Mouse (Mus musculus) gastrocnemius, adult 18-20 months (tissue): ENCODE results near the gene Appl2. TPM values are rescaled to one million over a fixed set of nuclear protein-coding genes. Genes with fewer than 3 reads are reported as not detected.

Experiments used
- DNase-seq: peaks from one replicate; pipeline ENCODE4 v3.0.0; 2021; ENCODE audit warnings: low spot score
- total RNA-seq, 2 experiments: library from RNA; stranded (reverse); gene quantifications; 2 replicates each; pipeline ENCODE4 v1.2.3; 2021

Gene Appl2
- total RNA-seq, 2 experiments from 2014 or later, result 17.8 to 18.4 TPM

GRCm38 (mm10) chr10:83632806-83633374 lies 15.6 kb downstream of the Appl2 start:
- DNase-seq, result no peak

GRCm38 (mm10) chr10:83631775-83632174 lies 16.8 kb downstream of the Appl2 start:
- no peak for DNase-seq

- DNase-seq, result no peak
Measured at GRCm38 (mm10) chr10:83630899-83631298, 17.6 kb downstream of the Appl2 start.

GRCm38 (mm10) chr10:83629878-83630277 lies 18.7 kb downstream of the Appl2 start:
- DNase-seq, result no peak

GRCm38 (mm10) chr10:83629190-83629781 lies 19.3 kb downstream of the Appl2 start:
- peak; percentile 50 for DNase-seq

- no peak for DNase-seq
Measured at GRCm38 (mm10) chr10:83628241-83628640, 20.3 kb downstream of the Appl2 start.

GRCm38 (mm10) chr10:83627113-83627687 lies 21.3 kb downstream of the Appl2 start:
- no peak for DNase-seq

- peak; percentile 39 for DNase-seq
Measured at GRCm38 (mm10) chr10:83624841-83625240, 23.7 kb downstream of the Appl2 start.

GRCm38 (mm10) chr10:83624065-83624464 lies 24.5 kb downstream of the Appl2 start:
- DNase-seq, result no peak

GRCm38 (mm10) chr10:83620350-83621055 lies 28.0 kb downstream of the Appl2 start:
- DNase-seq, result no peak

- DNase-seq, result peak; percentile 47
Measured at GRCm38 (mm10) chr10:83618819-83619440, 29.6 kb downstream of the Appl2 start.

GRCm38 (mm10) chr10:83617366-83617765 lies 31.2 kb downstream of the Appl2 start:
- no peak for DNase-seq

- DNase-seq, result no peak
Measured at GRCm38 (mm10) chr10:83612648-83613215, 35.8 kb downstream of the Appl2 start.

GRCm38 (mm10) chr10:83611863-83612262 lies 36.7 kb downstream of the Appl2 start:
- DNase-seq, result no peak

GRCm38 (mm10) chr10:83610518-83610917 lies 38.0 kb downstream of the Appl2 start:
- DNase-seq, result no peak

GRCm38 (mm10) chr10:83608596-83608995 lies 39.9 kb downstream of the Appl2 start:
- no peak for DNase-seq

GRCm38 (mm10) chr10:83607111-83607510 lies 41.4 kb downstream of the Appl2 start:
- DNase-seq, result no peak

- DNase-seq, result no peak
Measured at GRCm38 (mm10) chr10:83605637-83606183, 42.8 kb downstream of the Appl2 start.

GRCm38 (mm10) chr10:83603956-83604564 lies 44.5 kb downstream of the Appl2 start:
- DNase-seq, result no peak

- peak; percentile 41 for DNase-seq
Measured at GRCm38 (mm10) chr10:83600650-83601049, 47.9 kb downstream of the Appl2 start.

- no peak for DNase-seq
Measured at GRCm38 (mm10) chr10:83594526-83594925, 54.0 kb downstream of the Appl2 start.
